Mouse (Mus musculus): Measurements from ENCODE around the gene Igsf21. TPM values are rescaled to one million over a fixed set of nuclear protein-coding genes. Genes with fewer than 3 reads are reported as not detected.

Igsf21 gene
- total RNA-seq, 2 experiments from 2014 or later = 80.4 to 103 TPM

GRCm38 (mm10) chr4:140244161-140244813 is 2.3 kb downstream of the Igsf21 start:
- peak in 1 of 2 experiments; percentile 28 for DNase-seq (ENCODE audit: low spot score in 2 of 2)
- intact Hi-C loops (cut with DNase I) = loop anchor here (10.0 kb wide), 1 partner anchor 139 kb away; no protein-coding TSS in a partner anchor

- intact Hi-C loops (cut with DNase I) = loop anchor here (10.0 kb wide), 1 partner anchor 138 kb away; no protein-coding TSS in a partner anchor
- no peak for DNase-seq (ENCODE audit: low spot score in 2 of 2)
Observed at GRCm38 (mm10) chr4:140243231-140243630, 3.4 kb downstream of the Igsf21 start.

- intact Hi-C loops (cut with DNase I) = loop anchor here (10.0 kb wide), 1 partner anchor 137 kb away; no protein-coding TSS in a partner anchor
- no peak for DNase-seq (ENCODE audit: low spot score in 2 of 2)
Observed at GRCm38 (mm10) chr4:140242291-140242690, 4.3 kb downstream of the Igsf21 start.

- no peak for DNase-seq (ENCODE audit: low spot score in 2 of 2)
- intact Hi-C loops (cut with DNase I) = no loop called here
Observed at GRCm38 (mm10) chr4:140237305-140237741, 9.3 kb downstream of the Igsf21 start.

DNA sequence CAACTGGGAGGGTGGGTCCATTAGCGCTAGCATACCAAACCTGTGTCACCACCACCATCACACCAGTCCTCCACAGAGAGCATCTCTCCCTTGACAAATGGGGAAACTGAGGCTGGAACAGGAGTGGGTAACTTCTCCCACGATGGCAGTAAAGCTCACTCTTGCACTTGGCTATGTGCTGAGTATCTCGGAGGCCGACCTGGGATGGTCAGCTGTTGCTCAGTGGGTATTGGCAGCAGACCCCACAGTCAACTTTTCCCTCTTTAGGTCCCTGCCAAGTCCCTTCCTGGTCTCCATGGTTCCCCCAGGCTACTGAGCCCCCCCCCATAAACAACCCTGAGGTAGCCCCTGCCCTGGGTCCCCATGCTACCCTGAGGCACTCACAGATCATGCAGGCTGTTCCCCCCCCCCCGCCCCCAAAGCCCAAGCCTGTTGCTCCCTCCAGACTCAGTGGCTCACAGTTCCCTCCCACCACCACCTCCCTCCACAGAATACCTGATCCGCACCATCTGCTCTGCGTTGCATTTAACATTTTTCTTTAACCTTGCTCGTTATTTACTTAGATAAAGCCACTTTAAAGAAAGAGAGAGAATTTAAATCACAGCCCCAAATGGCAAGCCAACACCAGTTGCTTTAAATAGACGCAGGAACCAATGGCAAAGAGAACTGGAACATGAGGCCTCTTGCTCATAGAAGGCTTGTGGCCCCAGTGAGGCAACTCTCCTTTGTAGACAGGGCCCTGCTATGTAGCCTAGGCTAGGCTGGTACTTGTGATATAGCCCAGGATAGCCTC is 11.0 kb downstream of the Igsf21 start:
- no peak for DNase-seq (ENCODE audit: low spot score in 2 of 2)
- intact Hi-C loops (cut with DNase I) = no loop called here

- intact Hi-C loops (cut with DNase I) = loop anchor here (5.0 kb wide), 1 partner anchor 47 kb away; no protein-coding TSS in a partner anchor
- peak in 1 of 2 experiments; percentile 55 for DNase-seq (ENCODE audit: low spot score in 2 of 2)
Observed at GRCm38 (mm10) chr4:140234412-140235205, 12.0 kb downstream of the Igsf21 start.

- intact Hi-C loops (cut with DNase I) = no loop called here
- no peak for DNase-seq (ENCODE audit: low spot score in 2 of 2)
Observed at GRCm38 (mm10) chr4:140227837-140228236, 18.7 kb downstream of the Igsf21 start.

GRCm38 (mm10) chr4:140225204-140225603 is 21.4 kb downstream of the Igsf21 start:
- DNase-seq (ENCODE audit: low spot score in 2 of 2) = no peak
- intact Hi-C loops (cut with DNase I) = no loop called here

DNA sequence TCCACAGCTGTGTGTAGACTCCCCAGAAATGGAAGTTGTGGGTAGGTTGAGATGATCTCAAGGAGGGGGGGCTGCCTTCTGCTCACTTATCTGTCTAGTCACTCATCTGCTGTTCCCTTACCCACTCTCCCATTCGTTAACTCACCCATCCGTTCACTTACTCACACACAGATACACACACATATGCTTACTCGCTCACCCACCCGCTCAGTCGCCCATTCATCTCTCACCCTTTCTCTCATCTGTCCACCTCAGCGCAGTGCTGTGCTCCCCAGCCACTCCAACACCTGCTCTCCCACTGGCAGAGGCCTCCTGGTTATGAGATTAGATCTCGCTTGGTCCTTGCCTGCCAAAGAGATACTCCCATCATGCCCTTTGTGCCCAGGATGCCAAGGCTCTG is 22.1 kb downstream of the Igsf21 start:
- intact Hi-C loops (cut with DNase I) = no loop called here
- DNase-seq (ENCODE audit: low spot score in 2 of 2) = peak in 1 of 2 experiments; percentile 45

- intact Hi-C loops (cut with DNase I) = no loop called here
- no peak for DNase-seq (ENCODE audit: low spot score in 2 of 2)
Observed at GRCm38 (mm10) chr4:140223067-140223466, 23.5 kb downstream of the Igsf21 start.

- intact Hi-C loops (cut with DNase I) = no loop called here
- no peak for DNase-seq (ENCODE audit: low spot score in 2 of 2)
Observed at GRCm38 (mm10) chr4:140220326-140221093, 26.1 kb downstream of the Igsf21 start.

- no peak for DNase-seq (ENCODE audit: low spot score in 2 of 2)
- intact Hi-C loops (cut with DNase I) = no loop called here
Observed at GRCm38 (mm10) chr4:140218853-140219852, 27.4 kb downstream of the Igsf21 start.

- DNase-seq (ENCODE audit: low spot score in 2 of 2) = no peak
- intact Hi-C loops (cut with DNase I) = no loop called here
Observed at GRCm38 (mm10) chr4:140218384-140218783, 28.2 kb downstream of the Igsf21 start.

- DNase-seq (ENCODE audit: low spot score in 2 of 2) = no peak
- intact Hi-C loops (cut with DNase I) = no loop called here
Observed at GRCm38 (mm10) chr4:140217934-140218333, 28.6 kb downstream of the Igsf21 start.

DNA sequence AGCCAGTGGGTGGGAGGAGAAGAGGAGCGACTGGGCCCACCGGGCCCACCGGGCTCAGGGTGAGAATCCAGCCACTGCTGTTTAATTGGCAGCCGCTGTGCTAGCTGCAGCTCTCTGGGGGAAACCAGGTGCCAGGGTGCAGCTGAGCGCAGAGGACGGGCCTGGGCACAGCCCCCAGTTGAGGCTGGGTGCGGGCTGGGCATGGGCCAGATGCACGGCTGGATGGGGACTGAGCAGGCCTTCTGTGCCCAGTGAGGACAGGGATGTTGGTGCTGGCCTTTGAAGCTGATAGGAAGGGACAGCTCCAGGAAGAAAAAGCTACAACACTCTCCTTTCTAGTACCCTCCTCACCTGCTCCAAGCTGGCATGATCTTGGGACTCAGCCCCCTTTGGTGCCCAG is 30.5 kb downstream of the Igsf21 start:
- intact Hi-C loops (cut with DNase I) = no loop called here
- DNase-seq (ENCODE audit: low spot score in 2 of 2) = no peak

- no peak for DNase-seq (ENCODE audit: low spot score in 2 of 2)
- intact Hi-C loops (cut with DNase I) = no loop called here
Observed at GRCm38 (mm10) chr4:140215205-140215604, 31.4 kb downstream of the Igsf21 start.

- no peak for DNase-seq (ENCODE audit: low spot score in 2 of 2)
- intact Hi-C loops (cut with DNase I) = no loop called here
Observed at GRCm38 (mm10) chr4:140214406-140214805, 32.2 kb downstream of the Igsf21 start.
